Comparison of ENCODE assay signal across 7 mouse cellular contexts in the genomic region with DNA sequence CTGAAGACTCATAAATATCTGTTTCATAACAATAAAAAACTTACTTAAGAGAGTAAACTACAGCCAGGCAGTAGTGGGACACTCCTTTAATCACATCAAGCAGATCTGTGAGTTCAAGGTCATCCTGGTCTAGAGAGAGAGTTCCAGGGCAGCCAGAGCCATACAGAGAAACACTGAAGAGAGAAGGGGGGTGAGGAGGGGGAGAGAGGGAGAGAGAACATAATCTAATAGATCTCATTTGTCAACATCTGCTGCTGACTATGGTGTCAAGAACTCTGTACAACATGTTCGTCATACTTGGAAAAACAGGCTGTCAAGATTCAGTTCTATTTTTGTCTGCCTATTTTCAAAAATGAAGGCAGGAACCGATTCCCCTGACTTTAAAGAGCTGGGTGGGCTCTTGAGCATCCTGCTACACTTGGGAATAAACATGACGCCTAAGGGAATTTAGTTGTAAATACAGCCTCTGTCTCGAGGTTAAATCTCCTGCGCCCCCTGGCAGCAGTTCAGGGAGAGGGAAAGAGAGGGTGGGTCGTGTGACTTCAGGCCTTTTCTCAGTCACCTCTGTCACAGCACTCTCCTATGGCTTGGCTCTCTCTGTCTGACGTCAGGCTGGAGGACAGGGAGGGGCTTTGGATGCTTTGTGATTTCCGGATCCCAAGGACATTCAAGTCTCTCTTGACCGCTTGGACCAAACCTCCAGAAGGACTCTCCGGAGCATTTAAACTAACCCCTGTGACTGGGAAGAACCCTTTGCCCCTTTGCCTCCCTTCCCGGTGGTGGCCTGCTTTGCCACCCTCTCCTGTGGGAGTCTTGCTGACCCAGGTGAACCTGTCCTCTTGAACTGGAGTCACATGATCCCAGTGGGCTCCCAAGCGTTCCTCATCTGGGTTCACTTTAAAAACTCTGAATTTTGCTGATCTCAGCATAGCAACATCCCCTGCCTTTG. TPM values are rescaled to one million over a fixed set of nuclear protein-coding genes. Genes with fewer than 3 reads are reported as not detected.
DNase-seq lines count a peak whose midpoint lies in the region; ATAC-seq and TF ChIP-seq lines count a peak whose summit lies in the region.

No protein-coding gene starts in this region.

- H3K4me3 ChIP-seq in CH12.LX (replicated peaks in 1 of 3; ENCODE audit: low read depth in 2 of 3, low read length in 2 of 3, poor library complexity in 1 of 3) = peak overlapping the region in 1 of 3 experiments; percentile 28
- no peak overlapping the region for H3K4me3 ChIP-seq in embryonic facial prominence, embryonic 15.5 days (replicated peaks)
- peak overlapping the region; percentile 46 for H3K4me3 ChIP-seq in midbrain, embryonic 10.5 days
- H3K4me3 ChIP-seq in testis, adult 2 months (ENCODE audit: control insufficient read depth, low read depth, low read length) = peak overlapping the region; percentile 48

- H3K36me3 ChIP-seq in CH12.LX (replicated peaks in 1 of 2; ENCODE audit: control insufficient read depth in 1 of 2, insufficient read depth in 1 of 2, low read length in 1 of 2) = no peaks in the 10 kb centered on the region
- H3K36me3 ChIP-seq in embryonic facial prominence, embryonic 15.5 days = no peaks in the 10 kb centered on the region
- H3K36me3 ChIP-seq in midbrain, embryonic 10.5 days = no peaks in the 10 kb centered on the region
- H3K36me3 ChIP-seq in testis, adult 2 months (ENCODE audit: control insufficient read depth, insufficient read depth, low read length) = no peaks in the 10 kb centered on the region

- TF ChIP-seq EP300 in CH12.LX (IDR thresholded peaks at IDR 0.05; ENCODE audit: low read length) = no peak

- in situ Hi-C loops in CH12.LX (cut with MboI; ENCODE audit: low pct_ligation_motif_present, low pct_unique_long_range_greater_than_20kb, low sequenced_read_pairs) = no loop called here

- H3K79me2 ChIP-seq in CH12.LX (replicated peaks; ENCODE audit: control insufficient read depth, extremely low read depth, insufficient read depth, poor library complexity, severe bottlenecking) = no peaks in the 10 kb centered on the region

- DNase-seq in CH12.LX (ENCODE audit: extremely low read depth) = peak; percentile 46
- DNase-seq in NIH3T3 (ENCODE audit: low read depth) = peak; percentile 17
- DNase-seq in heart, postnatal 4 days = peak; percentile 63
- DNase-seq in layer of hippocampus, postnatal 14 days (ENCODE audit: low spot score in 2 of 2) = peak; percentile 22 to 23
- DNase-seq in midbrain, embryonic 10.5 days (ENCODE audit: low spot score) = peak; percentile 72

- peak overlapping the region; percentile 38; the same call in 1 of the 2 replicates for H3K4me2 ChIP-seq in CH12.LX (ENCODE audit: insufficient read depth, low read depth, poor library complexity, severe bottlenecking)
- H3K4me2 ChIP-seq in embryonic facial prominence, embryonic 15.5 days (replicated peaks) = peak overlapping the region; percentile 11

- peak; percentile 59 for TF ChIP-seq RAD21 in CH12.LX (IDR thresholded peaks at IDR 0.05; ENCODE audit: low read depth, low read length)

- ATAC-seq in embryonic facial prominence, embryonic 15.5 days (ENCODE audit: insufficient number of reproducible peaks, low FRiP score, low TSS enrichment, low read depth) = no peak

- no peaks in the 10 kb centered on the region for H3K27me3 ChIP-seq in CH12.LX (replicated peaks)
- no peaks in the 10 kb centered on the region for H3K27me3 ChIP-seq in embryonic facial prominence, embryonic 15.5 days
- no peaks in the 10 kb centered on the region for H3K27me3 ChIP-seq in midbrain, embryonic 10.5 days (ENCODE audit: low read depth, poor library complexity, severe bottlenecking)
- no peaks in the 10 kb centered on the region for H3K27me3 ChIP-seq in testis, adult 2 months (ENCODE audit: control insufficient read depth, insufficient read depth, low read length)

- no peaks in the 10 kb centered on the region for H3K9me3 ChIP-seq in CH12.LX (replicated peaks; ENCODE audit: low read length)
- H3K9me3 ChIP-seq in embryonic facial prominence, embryonic 15.5 days (replicated peaks) = no peaks in the 10 kb centered on the region
- no peaks in the 10 kb centered on the region for H3K9me3 ChIP-seq in midbrain, embryonic 10.5 days (replicated peaks)

- WGBS in embryonic facial prominence, embryonic 15.5 days = 4% methylated on average over 12 of the region's 12 CpGs
- 8% methylated on average over 12 of the region's 12 CpGs for WGBS in midbrain, embryonic 10.5 days

- peaks cover 0 to 6% of the 10 kb centered on the region in 2 experiments; a peak in 2 of 4 replicates for H3K4me1 ChIP-seq in CH12.LX (ENCODE audit: control insufficient read depth in 1 of 2, insufficient read depth in 2 of 2)
- H3K4me1 ChIP-seq in embryonic facial prominence, embryonic 15.5 days = peaks cover 6% of the 10 kb centered on the region; the same call in 1 of the 2 replicates
- peaks cover 12% of the 10 kb centered on the region for H3K4me1 ChIP-seq in midbrain, embryonic 10.5 days
- peaks cover 5% of the 10 kb centered on the region for H3K4me1 ChIP-seq in testis, adult 2 months (ENCODE audit: control insufficient read depth, insufficient read depth, low read length)

- no peak for TF ChIP-seq POLR2A in CH12.LX (IDR thresholded peaks at IDR 0.05; ENCODE audit: low read depth, low read length)
- no peak for TF ChIP-seq POLR2A in testis, adult 2 months (IDR thresholded peaks at IDR 0.05; ENCODE audit: control insufficient read depth, low read depth, low read length)

- TF ChIP-seq CTCF in CH12.LX (conservative IDR thresholded peaks at IDR 0.05 in 1 of 2, IDR thresholded peaks at IDR 0.05 in 1 of 2; ENCODE audit: low read depth in 2 of 2, low read length in 2 of 2) = peak in 1 of 2 experiments; percentile 80; a peak in 2 of 4 replicates
- no peak for TF ChIP-seq CTCF in testis, adult 2 months (IDR thresholded peaks at IDR 0.05; ENCODE audit: control insufficient read depth, insufficient read depth, insufficient replicate concordance, low read depth, low read length)

- dilution Hi-C loops in CH12.LX (cut with MboI; ENCODE audit: extremely low pct_ligation_motif_present, extremely low pct_unique_long_range_greater_than_20kb, low sequenced_read_pairs) = no loop called here

- no peak overlapping the region for H3K27ac ChIP-seq in CH12.LX (ENCODE audit: insufficient read depth, low read depth)
- no peak overlapping the region for H3K27ac ChIP-seq in embryonic facial prominence, embryonic 15.5 days (replicated peaks)
- H3K27ac ChIP-seq in midbrain, embryonic 10.5 days (replicated peaks) = peak overlapping the region; percentile 69
- H3K27ac ChIP-seq in testis, adult 2 months (ENCODE audit: control insufficient read depth, insufficient read depth, low read depth, low read length) = no peak overlapping the region

- H3K9ac ChIP-seq in CH12.LX (ENCODE audit: insufficient read depth, low read depth) = no peak overlapping the region
- H3K9ac ChIP-seq in embryonic facial prominence, embryonic 15.5 days = no peak overlapping the region

TF ChIP-seq in CH12.LX, 34 proteins besides CTCF, POLR2A, EP300 and RAD21 (continues in another document):
- TF ChIP-seq UBTF (IDR thresholded peaks at IDR 0.05; ENCODE audit: low read depth, low read length) = no peak
- no peak for TF ChIP-seq MXI1 (IDR thresholded peaks at IDR 0.05; ENCODE audit: low read depth, low read length)
- no peak for TF ChIP-seq RCOR1 (conservative IDR thresholded peaks at IDR 0.05; ENCODE audit: low read depth, low read length)
- no peak for TF ChIP-seq USF2 (conservative IDR thresholded peaks at IDR 0.05; ENCODE audit: low read depth, low read length)
- peak; percentile 53 for TF ChIP-seq BHLHE40 (IDR thresholded peaks at IDR 0.05; ENCODE audit: low read depth, low read length)
- TF ChIP-seq ELF1 (IDR thresholded peaks at IDR 0.05; ENCODE audit: low read depth, low read length) = no peak
- no peak for TF ChIP-seq MAZ (IDR thresholded peaks at IDR 0.05; ENCODE audit: low read depth, low read length)
- TF ChIP-seq SMC3 (IDR thresholded peaks at IDR 0.05; ENCODE audit: low read depth, low read length) = peak; percentile 82
- TF ChIP-seq NRF1 (IDR thresholded peaks at IDR 0.05; ENCODE audit: low read depth, low read length) = no peak
- no peak for TF ChIP-seq HCFC1 (IDR thresholded peaks at IDR 0.05; ENCODE audit: low read depth, low read length)
- no peak for TF ChIP-seq E2F4 (IDR thresholded peaks at IDR 0.05; ENCODE audit: insufficient replicate concordance, low read depth, low read length)
- no peak for TF ChIP-seq KAT2A (IDR thresholded peaks at IDR 0.05; ENCODE audit: insufficient replicate concordance, low read length)
- TF ChIP-seq MAFK (IDR thresholded peaks at IDR 0.05; ENCODE audit: insufficient replicate concordance, low read length) = peak; percentile 72; the same call in 1 of the 2 replicates
- TF ChIP-seq TBP (conservative IDR thresholded peaks at IDR 0.05; ENCODE audit: low read depth, low read length) = no peak
- TF ChIP-seq SIN3A (IDR thresholded peaks at IDR 0.05; ENCODE audit: low read length) = no peak
- TF ChIP-seq MAX (IDR thresholded peaks at IDR 0.05; ENCODE audit: low read length) = no peak
- no peak for TF ChIP-seq GABPA (IDR thresholded peaks at IDR 0.05; ENCODE audit: insufficient replicate concordance, low read depth, low read length)
- no peak for TF ChIP-seq ZNF384 (IDR thresholded peaks at IDR 0.05; ENCODE audit: low read depth, low read length)
- TF ChIP-seq USF1 (IDR thresholded peaks at IDR 0.05; ENCODE audit: low read depth, low read length) = no peak
- no peak for TF ChIP-seq JUND (conservative IDR thresholded peaks at IDR 0.05; ENCODE audit: low read depth, low read length)

RNA-seq across cellular contexts. Expression of gene Cryl1, which starts 9.0 kb away (rescaled TPM):
- total RNA-seq in CH12.LX (2012; rRNA removed) = 13.1 and 13.3 TPM in 2 replicates
- 29.7 and 31.8 TPM in 2 replicates for total RNA-seq in CH12.LX (2014; rRNA removed)
- polyA plus RNA-seq in CH12.LX (2012; ENCODE audit: insufficient read length, low read depth) = 33.7 and 38.3 TPM in 2 replicates
- 38.5 and 47.8 TPM in 2 replicates for polyA plus RNA-seq in embryonic facial prominence, embryonic 15.5 days (2015; fragmentation: Nextera tagmentation; extraction: Ambion mirVana)
- 1 to 10 TPM; 9.3 to 9.6 TPM for total RNA-seq in heart, postnatal 4 days (2021)
- 10 to 100 TPM; 23.3 to 23.5 TPM for total RNA-seq in layer of hippocampus, postnatal 14 days (2021)
- 5.4 and 6.8 TPM in 2 replicates for polyA plus RNA-seq in midbrain, embryonic 10.5 days (2016; fragmentation: Nextera tagmentation; extraction: Ambion mirVana)
- polyA plus RNA-seq in testis, adult 2 months (2012; rRNA removed) = 5.3 and 6.4 TPM in 2 replicates

RNA-seq across cellular contexts. Expression of gene Ift88, which starts 16.5 kb away (rescaled TPM):
- total RNA-seq in CH12.LX (2012; rRNA removed) (6.0 and 8.1 TPM in 2 replicates), CH12.LX (2014; rRNA removed) (10.7 and 12.3 TPM in 2 replicates)
- polyA plus RNA-seq in CH12.LX (2012; ENCODE audit: insufficient read length, low read depth) = 6.7 and 8.6 TPM in 2 replicates
- 19.1 and 19.8 TPM in 2 replicates for polyA plus RNA-seq in embryonic facial prominence, embryonic 15.5 days (2015; fragmentation: Nextera tagmentation; extraction: Ambion mirVana)
- 1 to 10 TPM; 5.4 to 8.1 TPM for total RNA-seq in heart, postnatal 4 days (2021)
- total RNA-seq in layer of hippocampus, postnatal 14 days (2021) = 10 to 100 TPM; 13.6 to 14.2 TPM
- 12.1 and 14.4 TPM in 2 replicates for polyA plus RNA-seq in midbrain, embryonic 10.5 days (2016; fragmentation: Nextera tagmentation; extraction: Ambion mirVana)
- polyA plus RNA-seq in testis, adult 2 months (2012; rRNA removed) = 27.3 and 29.7 TPM in 2 replicates

Comparison
In these comparisons a context has a peak if more than half of its experiments do, and no peak if none do; other contexts are left out.
1. DNase-seq: peak in every context shown above with its lines; median percentile 72 in midbrain, embryonic 10.5 days; 63 in heart, postnatal 4 days; 46 in CH12.LX; 22 in layer of hippocampus, postnatal 14 days; 17 in NIH3T3.